Mouse (Mus musculus) thymus, adult 2 months (tissue): ENCODE data around the gene Sumf1.

Source experiments
- CTCF ChIP-seq: fragments of 200-500 bp; IDR thresholded peaks from 2 replicates; pipeline ENCODE4 v1.5.1; 2012; ENCODE audit warnings: mild to moderate bottlenecking, control low read depth, low read length, moderate library complexity, borderline replicate concordance; ENCODE audit not compliant: control insufficient read depth, poor library complexity, insufficient read depth; ENCODE audit errors: extremely low read depth
- POLR2A ChIP-seq: fragments of 200-500 bp; IDR thresholded peaks from 2 replicates; pipeline ENCODE4 v1.6.1; 2012; ENCODE audit warnings: mild to moderate bottlenecking, low read length, control low read depth, moderate library complexity; ENCODE audit not compliant: control insufficient read depth, poor library complexity, insufficient read depth; ENCODE audit errors: extremely low read depth

DNA sequence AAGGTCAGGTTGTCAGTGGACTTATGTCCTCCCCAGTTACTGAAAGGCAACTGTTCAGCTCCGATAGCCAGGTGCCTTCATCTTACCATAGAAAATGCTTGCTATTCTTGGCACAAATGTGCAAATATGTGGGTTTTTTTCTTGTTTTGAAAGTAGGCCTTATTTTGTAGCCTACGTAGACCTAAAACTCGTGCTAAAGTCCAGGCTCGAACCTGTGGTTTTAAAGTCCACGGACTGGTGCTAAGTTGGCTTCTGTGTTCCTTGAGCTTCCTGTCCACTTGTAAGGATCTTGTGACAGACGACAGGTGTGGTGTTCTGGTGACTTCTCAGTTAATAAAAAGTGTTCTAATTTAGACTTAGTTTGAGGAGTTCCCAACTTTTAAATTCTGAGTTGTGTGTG, 42.7 kb upstream of the Sumf1 start:
- TF ChIP-seq CTCF (no peak), POLR2A (no peak)
